Mouse (Mus musculus): ENCODE data around the gene Bach2.

Gene Bach2

GRCm38 (mm10) chr4:32280401-32280800, 41.8 kb downstream of the Bach2 start:
- TF ChIP-seq POU5F1 (IDR thresholded peaks at IDR 0.05; ENCODE audit: borderline replicate concordance, low read length) (no peak), NANOG (IDR thresholded peaks at IDR 0.05; ENCODE audit: borderline replicate concordance, low read length) (no peak), CTCF (conservative IDR thresholded peaks at IDR 0.05; ENCODE audit: low read length) (no peak)
- Histone ChIP-seq H3K9me3 (ENCODE audit: low read length) (no peaks in the 10 kb centered on the region), H3K36me3 (ENCODE audit: insufficient read depth, low read length) (no peaks in the 10 kb centered on the region), H3K4me3 (replicated peaks; ENCODE audit: low read length) (no peak overlapping the region), H3K27me3 (ENCODE audit: insufficient read depth, low read length) (no peaks in the 10 kb centered on the region), H3K4me1 (replicated peaks; ENCODE audit: low read depth, low read length) (no peaks in the 10 kb centered on the region)

DNA sequence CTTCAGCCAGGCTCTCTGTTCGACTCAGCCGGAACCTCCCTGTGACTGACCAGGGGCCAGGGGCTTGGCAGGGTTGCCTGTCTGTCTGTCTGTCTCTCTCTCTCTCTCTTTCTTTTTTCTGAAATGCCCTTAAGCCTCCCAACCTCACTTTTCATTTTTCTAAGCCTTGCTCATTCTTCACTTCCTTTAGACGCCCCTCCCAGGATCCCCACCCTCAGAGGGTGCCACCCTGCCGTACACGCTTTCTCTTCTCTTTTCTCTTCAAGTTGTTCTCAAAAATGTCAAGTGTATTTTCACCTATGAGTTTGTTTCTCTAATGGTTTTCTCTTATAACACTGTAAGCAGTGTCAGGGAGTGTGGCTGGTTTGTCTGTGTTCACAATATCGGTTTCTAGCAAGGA, 42.7 kb downstream of the Bach2 start:
- H3K4me1 ChIP-seq (replicated peaks; ENCODE audit: low read depth, low read length): no peaks in the 10 kb centered on the region
- H3K9me3 ChIP-seq (ENCODE audit: low read length): no peaks in the 10 kb centered on the region
- no peaks in the 10 kb centered on the region for H3K27me3 ChIP-seq (ENCODE audit: insufficient read depth, low read length)
- H3K36me3 ChIP-seq (ENCODE audit: insufficient read depth, low read length): no peaks in the 10 kb centered on the region
- no peak overlapping the region for H3K4me3 ChIP-seq (replicated peaks; ENCODE audit: low read length)
- TF ChIP-seq NANOG (IDR thresholded peaks at IDR 0.05; ENCODE audit: borderline replicate concordance, low read length): no peak
- TF ChIP-seq CTCF (conservative IDR thresholded peaks at IDR 0.05; ENCODE audit: low read length): no peak
- TF ChIP-seq POU5F1 (IDR thresholded peaks at IDR 0.05; ENCODE audit: borderline replicate concordance, low read length): no peak

DNA sequence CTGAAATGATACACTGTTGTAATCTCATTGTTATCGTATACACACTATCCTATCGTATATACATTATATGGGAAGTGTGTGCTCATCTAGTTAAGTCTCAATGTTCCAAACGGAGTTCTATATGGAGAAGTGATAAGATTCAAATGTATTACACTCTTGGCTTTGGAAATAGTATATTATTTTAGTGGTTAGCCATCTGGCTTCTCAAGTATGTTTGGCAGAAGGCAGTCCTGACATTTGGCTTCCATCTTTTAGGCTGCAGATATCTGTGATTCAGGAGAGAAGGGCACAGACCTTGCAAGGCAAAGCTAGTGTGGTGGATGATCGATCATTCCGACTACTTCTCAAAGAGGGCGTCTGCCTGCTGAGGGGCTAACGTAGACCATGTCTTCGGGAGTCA, 47.8 kb downstream of the Bach2 start:
- no peaks in the 10 kb centered on the region for H3K36me3 ChIP-seq (ENCODE audit: insufficient read depth, low read length)
- no peak overlapping the region for H3K4me3 ChIP-seq (replicated peaks; ENCODE audit: low read length)
- TF ChIP-seq CTCF (conservative IDR thresholded peaks at IDR 0.05; ENCODE audit: low read length) (no peak), NANOG (IDR thresholded peaks at IDR 0.05; ENCODE audit: borderline replicate concordance, low read length) (no peak), POU5F1 (IDR thresholded peaks at IDR 0.05; ENCODE audit: borderline replicate concordance, low read length) (no peak)
- no peaks in the 10 kb centered on the region for H3K9me3 ChIP-seq (ENCODE audit: low read length)
- no peaks in the 10 kb centered on the region for H3K27me3 ChIP-seq (ENCODE audit: insufficient read depth, low read length)
- H3K4me1 ChIP-seq (replicated peaks; ENCODE audit: low read depth, low read length): no peaks in the 10 kb centered on the region

DNA sequence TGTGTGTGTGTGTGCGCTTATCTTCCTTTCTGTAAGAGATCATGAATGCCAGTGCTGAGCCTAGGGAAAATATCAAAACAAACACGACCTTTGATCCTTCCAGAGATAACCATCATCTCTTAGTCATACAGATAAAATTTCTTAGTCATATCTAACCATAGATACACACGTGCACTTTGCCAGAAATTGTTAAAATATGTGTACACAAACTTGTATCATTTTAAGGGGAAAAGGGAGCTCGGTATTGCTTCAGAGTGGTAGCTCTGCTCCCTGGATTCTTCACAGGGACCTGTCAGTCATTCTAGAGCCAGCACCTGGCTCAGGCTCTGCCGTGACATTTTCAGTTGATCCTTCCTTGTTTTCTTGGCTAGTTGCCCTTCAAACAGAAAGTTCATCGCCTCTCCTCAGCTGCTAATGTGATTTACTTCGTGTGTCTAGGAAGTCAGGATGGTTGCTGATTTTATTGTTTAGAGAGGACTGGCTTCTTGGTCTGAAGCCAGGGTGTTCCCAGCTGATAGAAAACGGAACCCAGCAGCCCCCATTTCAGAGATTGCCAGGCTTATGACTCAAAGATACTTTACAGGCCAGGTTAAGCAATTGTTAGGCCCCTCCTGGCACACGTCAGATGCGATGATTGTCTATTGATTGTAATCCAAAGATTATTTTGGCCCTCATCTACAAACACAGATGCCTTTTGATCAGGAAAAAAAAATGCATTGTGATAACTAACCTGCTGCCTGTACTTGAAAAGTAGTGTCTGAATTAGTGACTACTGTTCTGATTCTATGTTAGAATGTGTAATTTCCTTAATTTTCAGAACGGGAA, 49.6 kb downstream of the Bach2 start:
- no peak overlapping the region for H3K4me3 ChIP-seq (replicated peaks; ENCODE audit: low read length)

GRCm38 (mm10) chr4:32289845-32290244, 51.2 kb downstream of the Bach2 start:
- Histone ChIP-seq H3K4me1 (replicated peaks; ENCODE audit: low read depth, low read length) (no peaks in the 10 kb centered on the region), H3K36me3 (ENCODE audit: insufficient read depth, low read length) (no peaks in the 10 kb centered on the region), H3K27me3 (ENCODE audit: insufficient read depth, low read length) (no peaks in the 10 kb centered on the region), H3K9me3 (ENCODE audit: low read length) (no peaks in the 10 kb centered on the region), H3K4me3 (replicated peaks; ENCODE audit: low read length) (no peak overlapping the region)
- no peak for TF ChIP-seq NANOG (IDR thresholded peaks at IDR 0.05; ENCODE audit: borderline replicate concordance, low read length)
- no peak for TF ChIP-seq CTCF (conservative IDR thresholded peaks at IDR 0.05; ENCODE audit: low read length)
- TF ChIP-seq POU5F1 (IDR thresholded peaks at IDR 0.05; ENCODE audit: borderline replicate concordance, low read length): no peak

More for the DNA sequence above, 49.6 kb downstream of the Bach2 start:
- Histone ChIP-seq H3K36me3 (ENCODE audit: insufficient read depth, low read length) (no peaks in the 10 kb centered on the region), H3K27me3 (ENCODE audit: insufficient read depth, low read length) (no peaks in the 10 kb centered on the region), H3K9me3 (ENCODE audit: low read length) (no peaks in the 10 kb centered on the region), H3K4me1 (replicated peaks; ENCODE audit: low read depth, low read length) (no peaks in the 10 kb centered on the region)
- no peak for TF ChIP-seq NANOG (IDR thresholded peaks at IDR 0.05; ENCODE audit: borderline replicate concordance, low read length)
- TF ChIP-seq POU5F1 (IDR thresholded peaks at IDR 0.05; ENCODE audit: borderline replicate concordance, low read length): no peak
- TF ChIP-seq CTCF (conservative IDR thresholded peaks at IDR 0.05; ENCODE audit: low read length): no peak

GRCm38 (mm10) chr4:32291406-32291805, 52.8 kb downstream of the Bach2 start:
- TF ChIP-seq NANOG (IDR thresholded peaks at IDR 0.05; ENCODE audit: borderline replicate concordance, low read length) (no peak), POU5F1 (IDR thresholded peaks at IDR 0.05; ENCODE audit: borderline replicate concordance, low read length) (no peak), CTCF (conservative IDR thresholded peaks at IDR 0.05; ENCODE audit: low read length) (no peak)
- Histone ChIP-seq H3K4me1 (replicated peaks; ENCODE audit: low read depth, low read length) (no peaks in the 10 kb centered on the region), H3K4me3 (replicated peaks; ENCODE audit: low read length) (no peak overlapping the region), H3K36me3 (ENCODE audit: insufficient read depth, low read length) (no peaks in the 10 kb centered on the region), H3K27me3 (ENCODE audit: insufficient read depth, low read length) (no peaks in the 10 kb centered on the region), H3K9me3 (ENCODE audit: low read length) (no peaks in the 10 kb centered on the region)

GRCm38 (mm10) chr4:32293686-32294265, 55.2 kb downstream of the Bach2 start:
- H3K9me3 ChIP-seq (ENCODE audit: low read length): no peaks in the 10 kb centered on the region
- H3K4me1 ChIP-seq (replicated peaks; ENCODE audit: low read depth, low read length): peaks cover 9% of the 10 kb centered on the region
- TF ChIP-seq POU5F1 (IDR thresholded peaks at IDR 0.05; ENCODE audit: borderline replicate concordance, low read length): no peak
- TF ChIP-seq CTCF (conservative IDR thresholded peaks at IDR 0.05; ENCODE audit: low read length): no peak
- TF ChIP-seq NANOG (IDR thresholded peaks at IDR 0.05; ENCODE audit: borderline replicate concordance, low read length): no peak
- no peak overlapping the region for H3K4me3 ChIP-seq (replicated peaks; ENCODE audit: low read length)
- H3K27me3 ChIP-seq (ENCODE audit: insufficient read depth, low read length): no peaks in the 10 kb centered on the region
- H3K36me3 ChIP-seq (ENCODE audit: insufficient read depth, low read length): no peaks in the 10 kb centered on the region

- H3K27me3 ChIP-seq (ENCODE audit: insufficient read depth, low read length): no peaks in the 10 kb centered on the region
- peaks cover 9% of the 10 kb centered on the region for H3K4me1 ChIP-seq (replicated peaks; ENCODE audit: low read depth, low read length)
- no peak for TF ChIP-seq NANOG (IDR thresholded peaks at IDR 0.05; ENCODE audit: borderline replicate concordance, low read length)
- no peak for TF ChIP-seq CTCF (conservative IDR thresholded peaks at IDR 0.05; ENCODE audit: low read length)
- TF ChIP-seq POU5F1 (IDR thresholded peaks at IDR 0.05; ENCODE audit: borderline replicate concordance, low read length): no peak
- H3K9me3 ChIP-seq (ENCODE audit: low read length): no peaks in the 10 kb centered on the region
- no peaks in the 10 kb centered on the region for H3K36me3 ChIP-seq (ENCODE audit: insufficient read depth, low read length)
- no peak overlapping the region for H3K4me3 ChIP-seq (replicated peaks; ENCODE audit: low read length)
These were observed 58.6 kb downstream of the Bach2 start for GRCm38 (mm10) chr4:32297071-32297671.

Measured in E14TG2a.4 (cell line).